Mouse (Mus musculus): ENCODE results near the gene 1700001P01Rik. TPM values are rescaled to one million over a fixed set of nuclear protein-coding genes. Genes with fewer than 3 reads are reported as not detected.
"Not testable (repeated sequence)": the region's sequence is repeated elsewhere in the genome, so short reads cannot be mapped to it uniquely, and the experiment has no call there.

Gene 1700001P01Rik
- polyA plus RNA-seq, 1 experiment from 2014 or later: 0.31 TPM

DNA sequence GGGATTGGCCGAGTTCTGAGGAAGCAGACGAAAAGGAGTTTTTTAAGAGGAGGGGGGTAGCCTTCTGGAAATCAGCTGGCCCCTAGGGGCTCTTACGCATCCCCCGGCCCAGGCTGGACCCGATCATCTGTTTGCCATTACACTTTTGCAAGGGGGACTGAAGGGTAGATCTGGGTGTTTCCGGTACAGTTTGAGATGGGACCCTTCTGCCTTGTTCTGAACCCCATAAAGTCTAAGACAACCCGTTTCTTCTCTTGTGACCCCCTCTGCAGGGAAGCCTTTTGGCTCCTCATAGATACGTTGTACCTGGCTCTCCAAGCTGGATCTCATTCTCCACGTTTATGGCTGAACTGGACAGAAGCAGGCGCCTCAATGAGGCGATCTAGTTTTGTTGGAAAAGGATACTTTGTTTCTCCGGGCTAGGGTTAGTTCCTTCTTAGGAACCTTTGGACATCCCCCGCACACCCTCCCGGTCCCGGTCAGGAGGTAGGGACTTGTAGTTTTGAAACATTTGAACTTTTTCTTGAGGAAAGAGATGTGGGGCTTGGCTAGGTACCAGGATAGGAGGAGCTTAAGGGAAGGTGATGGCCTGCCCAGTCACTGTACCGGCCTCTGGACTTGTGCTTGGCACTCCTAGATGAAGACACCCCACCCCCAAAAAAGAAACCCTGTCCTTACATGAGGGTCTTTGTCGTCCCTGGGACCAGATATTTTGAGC lies 25.1 kb upstream of the 1700001P01Rik start:
- WGBS: 8% methylated on average over 17 of the region's 17 CpGs
- H3K9me3 ChIP-seq: no peaks in the 10 kb centered on the region
- peak overlapping the region; percentile 79 for H3K4me2 ChIP-seq (replicated peaks)
- H3K27me3 ChIP-seq: no peaks in the 10 kb centered on the region
- H3K4me1 ChIP-seq: peaks cover 40% of the 10 kb centered on the region
- peak overlapping the region; percentile 90 for H3K27ac ChIP-seq (replicated peaks)
- peak overlapping the region; percentile 84 for H3K9ac ChIP-seq (replicated peaks)
- H3K36me3 ChIP-seq: no peaks in the 10 kb centered on the region
- H3K4me3 ChIP-seq: peak overlapping the region; percentile 87
- ATAC-seq (ENCODE audit: low FRiP score, low read depth): no peak

DNA sequence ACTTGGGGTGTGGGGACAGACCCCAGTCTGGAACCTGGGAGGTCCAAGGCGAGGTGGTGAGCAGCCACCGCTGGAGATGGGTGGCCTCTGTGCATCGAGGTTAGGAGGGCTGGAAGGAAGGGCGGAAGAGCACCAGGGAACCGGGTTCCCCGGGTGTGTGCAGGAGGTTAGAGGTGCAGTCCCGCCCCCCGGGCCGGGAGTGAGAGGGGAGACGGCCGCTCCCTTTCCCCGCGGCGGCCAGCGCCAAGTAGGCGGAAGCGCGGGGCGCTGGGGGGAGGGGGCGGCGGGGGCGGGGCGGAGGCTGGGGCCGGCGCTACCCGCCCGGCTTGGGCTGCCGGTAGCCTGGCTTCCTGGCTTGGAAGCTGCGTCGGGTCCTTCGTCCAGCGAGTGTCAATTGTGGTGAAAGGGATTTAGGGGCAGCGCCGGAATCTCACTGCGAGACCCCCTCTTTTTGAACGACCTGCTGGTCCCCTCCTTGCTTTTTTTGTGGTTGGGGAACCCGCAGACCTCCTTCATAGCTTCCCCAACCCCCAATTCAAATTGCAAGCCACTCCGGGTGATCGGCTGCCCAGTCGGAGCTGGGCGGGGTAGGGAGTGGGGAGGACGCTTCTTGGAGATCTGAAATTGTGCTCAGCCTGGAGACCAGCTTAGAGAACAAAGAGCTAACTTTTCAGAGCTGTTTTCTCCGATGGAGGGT lies 24.4 kb upstream of the 1700001P01Rik start:
- Histone ChIP-seq H3K4me3 (peak overlapping the region; percentile 87), H3K9me3 (no peaks in the 10 kb centered on the region), H3K4me1 (peaks cover 33% of the 10 kb centered on the region), H3K9ac (replicated peaks) (peak overlapping the region; percentile 84), H3K27me3 (no peaks in the 10 kb centered on the region), H3K4me2 (replicated peaks) (peak overlapping the region; percentile 79), H3K27ac (replicated peaks) (peak overlapping the region; percentile 90), H3K36me3 (no peaks in the 10 kb centered on the region)
- peak; percentile 64 for ATAC-seq (ENCODE audit: low FRiP score, low read depth)
- WGBS: under 1% methylated on average over 23 of the region's 43 CpGs

DNA sequence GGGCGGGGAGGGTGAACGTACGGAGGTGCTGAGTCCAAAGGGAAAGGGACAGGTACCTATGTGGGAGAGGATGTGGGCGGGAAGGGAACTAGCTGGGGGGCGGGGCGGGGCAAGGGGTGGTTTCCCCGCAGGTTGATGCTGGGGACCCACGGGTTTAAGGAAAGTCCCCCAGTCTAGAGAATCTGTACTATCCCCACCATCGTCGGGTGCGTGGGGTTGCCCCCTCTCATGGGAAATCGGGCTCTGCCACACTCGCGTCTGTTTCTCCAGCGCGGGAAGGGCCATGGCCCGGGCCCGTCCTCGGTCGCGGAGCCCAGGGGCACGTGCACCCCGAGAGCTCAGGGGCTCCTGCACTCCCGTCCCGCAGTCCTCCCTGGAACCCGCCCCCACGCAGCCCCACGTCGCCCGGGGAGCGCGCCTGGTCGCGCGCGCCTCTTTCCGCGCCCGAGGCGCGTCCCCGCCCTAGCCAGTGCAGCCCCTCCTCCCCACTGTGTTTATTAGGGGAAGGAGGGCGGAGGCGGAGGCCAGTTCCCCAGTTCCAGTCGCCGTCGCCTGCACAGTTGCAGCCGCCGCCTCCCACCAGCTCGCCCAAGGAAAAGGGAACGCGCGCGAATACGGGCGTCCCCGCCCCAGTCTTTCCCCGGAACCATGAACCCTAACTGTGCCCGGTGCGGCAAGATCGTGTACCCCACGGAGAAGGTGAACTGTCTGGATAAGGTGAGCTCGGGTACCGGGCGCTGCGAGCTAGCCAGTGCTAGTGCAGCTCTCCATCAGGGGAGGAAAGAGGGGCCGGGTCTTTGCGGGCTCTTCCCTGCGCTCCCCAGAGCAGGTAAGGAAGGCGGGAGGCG lies 23.7 kb upstream of the 1700001P01Rik start:
- under 1% methylated on average over 67 of the region's 71 CpGs for WGBS
- H3K9me3 ChIP-seq: no peaks in the 10 kb centered on the region
- H3K4me2 ChIP-seq (replicated peaks): peak overlapping the region; percentile 79
- ATAC-seq (ENCODE audit: low FRiP score, low read depth): peak; percentile 75
- H3K4me3 ChIP-seq: peak overlapping the region; percentile 87
- H3K4me1 ChIP-seq: peaks cover 25% of the 10 kb centered on the region
- H3K27ac ChIP-seq (replicated peaks): peak overlapping the region; percentile 90
- H3K27me3 ChIP-seq: no peaks in the 10 kb centered on the region
- H3K36me3 ChIP-seq: no peaks in the 10 kb centered on the region
- peak overlapping the region; percentile 84 for H3K9ac ChIP-seq (replicated peaks)

DNA sequence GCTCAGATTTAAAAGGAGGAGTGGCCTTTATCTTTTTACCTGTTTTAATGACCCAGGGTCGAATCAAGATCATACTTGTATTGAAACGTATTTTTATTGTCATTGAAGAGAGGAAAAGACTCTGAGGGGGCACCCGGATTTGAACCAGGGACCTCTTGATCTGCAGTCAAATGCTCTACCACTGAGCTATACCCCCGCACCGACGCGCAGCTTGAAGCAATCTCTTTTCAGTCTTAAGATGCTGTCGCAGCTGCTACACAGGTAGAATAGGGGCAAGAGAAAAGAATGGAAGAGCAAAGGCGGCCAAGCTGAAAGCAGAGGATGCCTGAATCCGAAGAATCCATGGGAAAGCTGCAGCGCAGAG lies 23.0 kb upstream of the 1700001P01Rik start, which contains the start of gene Lasp1:
Lasp1 (plus strand) TSS at position 219 of the 364 bp plus-strand sequence.
- H3K27me3 ChIP-seq: no peaks in the 10 kb centered on the region
- peak within 1 kb of the TSS; percentile 79 for H3K4me2 ChIP-seq (replicated peaks)
- peak within 1 kb of the TSS; percentile 90 for H3K27ac ChIP-seq (replicated peaks)
- H3K9ac ChIP-seq (replicated peaks): peak within 1 kb of the TSS; percentile 84
- H3K9me3 ChIP-seq: no peaks in the 10 kb centered on the region
- under 1% methylated on average over 11 of the region's 11 CpGs for WGBS
- peak within 1 kb of the TSS; percentile 87 for H3K4me3 ChIP-seq
- ATAC-seq (ENCODE audit: low FRiP score, low read depth): peak; percentile 57
- H3K36me3 ChIP-seq: no peaks in the 10 kb centered on the region
- H3K4me1 ChIP-seq: peaks cover 19% of the 10 kb centered on the region

DNA sequence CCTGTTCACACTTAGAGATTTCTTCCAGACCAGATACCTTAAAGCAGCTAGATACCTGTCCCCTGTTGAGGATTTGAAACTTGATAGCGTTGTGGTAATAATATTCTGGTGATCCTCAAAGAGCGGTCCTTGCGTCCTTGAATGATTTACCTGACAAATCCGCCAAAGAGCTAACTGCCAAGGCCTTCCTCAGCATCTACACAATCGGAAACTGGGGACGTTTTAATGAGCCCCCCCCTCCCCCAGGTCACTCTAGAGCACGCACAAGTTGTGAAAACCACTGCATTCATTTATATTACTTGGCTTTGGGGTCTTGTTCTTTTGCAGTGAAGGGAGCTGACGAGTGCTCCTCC lies 22.3 kb upstream of the 1700001P01Rik start:
- H3K4me3 ChIP-seq: peak overlapping the region; percentile 14
- no peaks in the 10 kb centered on the region for H3K36me3 ChIP-seq
- WGBS: 33% methylated on average over 8 of the region's 8 CpGs
- no peaks in the 10 kb centered on the region for H3K9me3 ChIP-seq
- H3K4me1 ChIP-seq: peaks cover 19% of the 10 kb centered on the region
- no peaks in the 10 kb centered on the region for H3K27me3 ChIP-seq
- H3K4me2 ChIP-seq (replicated peaks): 0 out of 2 replicates have a peak overlapping the region, but pooled peaks have one; percentile 79
- no peak for ATAC-seq (ENCODE audit: low FRiP score, low read depth)
- no peak overlapping the region for H3K9ac ChIP-seq (replicated peaks)
- no peak overlapping the region for H3K27ac ChIP-seq (replicated peaks)

DNA sequence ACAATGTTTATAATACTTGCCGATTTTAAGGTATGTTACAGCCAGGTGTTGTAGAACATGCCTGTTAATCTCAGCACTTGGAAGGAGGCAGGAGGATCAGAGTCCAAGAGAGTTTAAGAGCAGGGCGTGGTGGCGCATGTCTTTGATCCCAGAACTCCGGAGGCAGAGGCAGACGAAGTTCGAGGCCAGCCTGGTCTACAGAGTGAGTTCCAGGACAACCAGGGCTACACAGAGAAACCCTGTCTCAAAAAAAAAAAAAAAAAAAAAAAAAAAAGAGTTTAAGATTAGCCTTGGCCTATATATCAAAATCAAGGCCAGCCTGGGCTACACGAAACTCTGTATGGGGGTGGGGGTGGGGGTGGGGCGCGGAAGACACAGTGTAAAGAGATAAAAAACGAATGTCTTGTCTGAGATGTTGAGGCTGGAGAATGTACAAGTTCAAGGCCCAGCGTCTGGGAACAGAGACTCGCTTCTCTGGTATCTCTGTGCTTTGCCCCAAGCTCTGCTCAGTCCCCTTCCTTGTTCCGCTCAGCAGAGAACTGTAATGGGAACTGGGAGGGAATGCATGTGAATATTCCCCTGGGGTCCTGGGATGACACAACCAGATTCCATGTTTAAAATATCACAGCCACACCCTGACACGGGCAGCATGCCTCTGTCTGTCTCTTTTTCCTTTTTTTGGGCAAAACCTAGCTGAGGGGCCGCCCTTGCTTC lies 21.8 kb upstream of the 1700001P01Rik start:
- Histone ChIP-seq H3K4me2 (replicated peaks) (no peak overlapping the region), H3K36me3 (no peaks in the 10 kb centered on the region), H3K9me3 (no peaks in the 10 kb centered on the region), H3K4me3 (no peak overlapping the region), H3K4me1 (peaks cover 19% of the 10 kb centered on the region), H3K9ac (replicated peaks) (no peak overlapping the region), H3K27ac (replicated peaks) (0 out of 2 replicates have a peak overlapping the region, but pooled peaks have one; percentile 10), H3K27me3 (no peaks in the 10 kb centered on the region)
- no peak for ATAC-seq (ENCODE audit: low FRiP score, low read depth)
- 60% methylated on average over 15 of the region's 15 CpGs for WGBS

DNA sequence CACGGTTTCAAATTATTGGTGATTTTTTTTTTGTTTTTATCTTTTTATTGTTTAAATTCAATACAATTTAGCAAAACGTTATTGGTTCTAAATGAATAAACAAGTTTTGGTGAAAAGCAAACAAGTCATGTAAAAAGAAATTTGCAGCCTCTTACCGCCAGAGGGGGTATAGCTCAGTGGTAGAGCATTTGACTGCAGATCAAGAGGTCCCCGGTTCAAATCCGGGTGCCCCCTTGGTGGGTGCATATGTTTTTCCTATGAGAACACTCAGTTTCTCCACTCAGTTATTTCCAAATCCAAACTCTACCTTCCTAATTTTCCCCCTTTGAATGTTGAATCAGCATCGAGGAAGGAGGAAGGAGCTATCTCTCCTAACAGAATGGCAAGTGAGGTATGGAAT lies 21.2 kb upstream of the 1700001P01Rik start:
- Histone ChIP-seq H3K9me3 (no peaks in the 10 kb centered on the region), H3K4me3 (no peak overlapping the region), H3K9ac (replicated peaks) (no peak overlapping the region), H3K27me3 (no peaks in the 10 kb centered on the region), H3K4me2 (replicated peaks) (no peak overlapping the region), H3K27ac (replicated peaks) (no peak overlapping the region), H3K36me3 (no peaks in the 10 kb centered on the region), H3K4me1 (peaks cover 14% of the 10 kb centered on the region)
- 4% methylated on average over 6 of the region's 6 CpGs for WGBS
- no peak for ATAC-seq (ENCODE audit: low FRiP score, low read depth)

DNA sequence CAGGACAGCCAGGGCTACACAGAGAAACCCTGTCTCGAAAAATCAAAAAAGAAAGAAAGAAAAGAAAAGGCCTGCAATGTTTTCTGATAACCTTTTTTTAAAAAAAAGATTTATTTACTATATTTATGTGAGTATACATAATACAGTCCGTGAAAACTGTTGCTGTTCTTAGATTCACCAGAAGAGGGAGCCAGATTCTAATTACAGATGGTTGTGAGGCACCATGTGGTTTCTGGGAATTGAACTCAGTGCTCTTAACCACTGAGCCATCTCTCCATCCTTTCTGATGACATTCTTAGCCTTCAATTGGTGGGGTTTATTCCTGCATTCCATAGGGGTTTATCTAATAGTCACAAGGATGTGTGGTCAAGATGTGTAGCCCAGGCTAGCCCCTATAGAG lies 17.4 kb upstream of the 1700001P01Rik start:
- no peaks in the 10 kb centered on the region for H3K36me3 ChIP-seq
- ATAC-seq (ENCODE audit: low FRiP score, low read depth): no peak
- H3K9me3 ChIP-seq: no peaks in the 10 kb centered on the region
- no peak overlapping the region for H3K9ac ChIP-seq (replicated peaks)
- no peak overlapping the region for H3K4me2 ChIP-seq (replicated peaks)
- WGBS: 18% methylated on average over 2 of the region's 2 CpGs
- H3K4me3 ChIP-seq: no peak overlapping the region
- no peaks in the 10 kb centered on the region for H3K27me3 ChIP-seq
- H3K27ac ChIP-seq (replicated peaks): no peak overlapping the region
- no peaks in the 10 kb centered on the region for H3K4me1 ChIP-seq

DNA sequence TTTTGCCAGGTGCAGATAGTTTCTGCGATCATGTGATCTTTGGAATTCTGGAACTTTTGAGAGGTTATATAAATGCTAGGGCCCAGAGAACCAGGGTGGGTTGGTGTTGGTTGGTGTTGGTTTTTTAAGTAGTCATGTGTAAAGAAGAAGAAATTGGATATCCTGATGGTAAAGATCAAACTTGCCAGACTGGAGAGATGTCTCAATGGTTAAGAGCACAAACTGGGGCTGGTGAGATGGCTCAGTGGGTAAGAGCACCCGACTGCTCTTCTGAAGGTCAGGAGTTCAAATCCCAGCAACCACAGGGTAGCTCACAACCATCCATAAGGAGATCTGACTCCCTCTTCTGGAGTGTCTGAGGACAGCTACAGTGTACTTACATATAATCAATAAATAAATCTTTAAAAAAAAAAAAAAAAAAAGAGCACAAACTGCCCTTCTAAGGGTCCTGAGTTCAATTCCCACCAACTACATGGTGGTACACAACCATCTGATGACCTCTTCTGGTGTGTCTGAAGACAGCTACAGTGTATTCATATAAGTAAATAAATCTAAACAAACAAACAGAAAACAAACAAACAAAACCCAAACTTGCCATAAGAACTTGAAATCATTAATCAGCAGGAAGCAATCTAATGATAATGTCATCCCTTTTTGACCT lies 15.2 kb upstream of the 1700001P01Rik start:
- H3K27me3 ChIP-seq; H3K4me3 ChIP-seq; H3K4me2 ChIP-seq (replicated peaks); ATAC-seq (ENCODE audit: low FRiP score, low read depth); H3K36me3 ChIP-seq; H3K4me1 ChIP-seq; H3K27ac ChIP-seq (replicated peaks); H3K9me3 ChIP-seq; H3K9ac ChIP-seq (replicated peaks): not testable (repeated sequence)
- 86% methylated on average over 2 of the region's 2 CpGs for WGBS

DNA sequence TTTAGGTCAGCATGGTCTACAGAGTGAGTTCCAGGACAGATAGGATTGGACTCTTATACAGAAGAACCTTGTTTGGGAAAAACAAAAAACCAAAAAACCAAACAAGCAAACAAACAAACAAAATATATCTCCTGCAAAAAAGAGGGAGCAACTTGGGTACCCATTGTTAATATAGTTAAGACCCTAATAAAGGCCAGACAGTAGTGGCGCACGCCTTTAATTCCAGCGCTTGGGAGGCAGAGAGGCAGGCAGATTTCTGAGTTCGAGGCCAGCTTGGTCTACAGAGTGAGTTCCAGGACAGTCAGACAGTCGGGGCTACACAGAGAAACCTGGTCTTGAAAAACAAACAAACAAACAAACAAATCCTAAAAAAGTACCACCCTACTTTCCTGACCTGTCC lies 14.0 kb upstream of the 1700001P01Rik start:
- H3K9me3 ChIP-seq: no peaks in the 10 kb centered on the region
- H3K27ac ChIP-seq (replicated peaks): no peak overlapping the region
- no peaks in the 10 kb centered on the region for H3K4me1 ChIP-seq
- H3K4me3 ChIP-seq: no peak overlapping the region
- H3K36me3 ChIP-seq: no peaks in the 10 kb centered on the region
- H3K9ac ChIP-seq (replicated peaks): no peak overlapping the region
- H3K4me2 ChIP-seq (replicated peaks): no peak overlapping the region
- WGBS: 87% methylated on average over 5 of the region's 5 CpGs
- H3K27me3 ChIP-seq: no peaks in the 10 kb centered on the region
- ATAC-seq (ENCODE audit: low FRiP score, low read depth): no peak

DNA sequence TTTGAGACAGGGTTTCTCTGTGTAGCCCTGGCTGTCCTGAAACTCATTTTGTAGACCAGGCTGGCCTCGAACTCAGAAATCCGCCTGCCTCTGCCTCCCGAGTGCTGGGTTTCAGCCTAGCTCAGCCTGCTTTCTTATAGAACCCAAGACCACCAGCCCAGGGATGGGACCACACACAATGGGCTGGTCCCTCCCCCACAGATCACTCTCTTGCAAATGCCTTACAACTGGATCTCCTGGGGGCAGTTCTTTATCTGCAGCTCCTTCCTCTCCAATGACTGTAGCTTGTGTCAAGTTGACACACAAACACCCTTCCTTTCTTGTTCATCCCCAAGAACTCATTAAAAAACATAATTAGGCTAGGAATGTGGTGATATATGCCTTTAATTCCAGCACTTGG lies 12.2 kb upstream of the 1700001P01Rik start:
- no peak for ATAC-seq (ENCODE audit: low FRiP score, low read depth)
- H3K27me3 ChIP-seq: no peaks in the 10 kb centered on the region
- peaks cover 4% of the 10 kb centered on the region; the same call in 1 of the 2 replicates for H3K4me1 ChIP-seq
- H3K4me3 ChIP-seq: no peak overlapping the region
- H3K36me3 ChIP-seq: no peaks in the 10 kb centered on the region
- H3K9ac ChIP-seq (replicated peaks): no peak overlapping the region
- H3K27ac ChIP-seq (replicated peaks): no peak overlapping the region
- H3K4me2 ChIP-seq (replicated peaks): no peak overlapping the region
- WGBS: 85% methylated on average over 3 of the region's 3 CpGs
- H3K9me3 ChIP-seq: no peaks in the 10 kb centered on the region
